Mouse (Mus musculus): ENCODE data around the gene Cldn10.

Gene Cldn10

DNA sequence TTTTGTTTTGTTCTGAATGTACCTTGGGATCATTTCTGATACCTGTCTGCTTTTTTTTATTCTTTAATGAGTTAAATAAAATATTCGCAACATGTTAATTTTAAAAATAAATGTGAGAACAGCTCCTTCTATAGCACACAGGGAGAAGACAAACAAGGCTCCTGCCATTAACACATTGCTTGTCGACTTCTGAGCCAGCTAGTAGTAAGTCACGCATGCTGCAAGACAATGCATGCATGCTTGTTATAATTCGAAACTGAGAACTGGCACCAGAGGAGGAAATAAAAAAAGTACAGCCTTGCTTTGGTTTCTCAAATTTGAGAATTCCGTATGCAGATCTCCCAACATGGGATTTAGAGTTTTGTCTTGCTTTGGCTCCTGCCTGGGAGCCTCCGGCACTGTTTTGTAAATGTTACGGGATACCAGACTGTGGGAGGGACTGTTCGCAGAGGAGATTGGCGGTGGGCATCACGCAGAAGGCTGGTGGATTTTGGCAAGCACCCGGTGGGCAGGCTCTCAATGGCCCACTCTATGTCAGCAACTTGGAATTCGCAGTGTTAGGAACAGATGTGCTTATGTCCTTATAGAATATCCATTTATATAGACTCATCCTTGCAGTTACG is 80.5 kb downstream of the Cldn10 start:
- DNase-seq = peak; percentile 42 to 44

- no peak for DNase-seq
Observed at GRCm38 (mm10) chr14:118869712-118870111, 82.0 kb downstream of the Cldn10 start.

- DNase-seq = no peak
Observed at GRCm38 (mm10) chr14:118874126-118874525, 86.4 kb downstream of the Cldn10 start.

DNA sequence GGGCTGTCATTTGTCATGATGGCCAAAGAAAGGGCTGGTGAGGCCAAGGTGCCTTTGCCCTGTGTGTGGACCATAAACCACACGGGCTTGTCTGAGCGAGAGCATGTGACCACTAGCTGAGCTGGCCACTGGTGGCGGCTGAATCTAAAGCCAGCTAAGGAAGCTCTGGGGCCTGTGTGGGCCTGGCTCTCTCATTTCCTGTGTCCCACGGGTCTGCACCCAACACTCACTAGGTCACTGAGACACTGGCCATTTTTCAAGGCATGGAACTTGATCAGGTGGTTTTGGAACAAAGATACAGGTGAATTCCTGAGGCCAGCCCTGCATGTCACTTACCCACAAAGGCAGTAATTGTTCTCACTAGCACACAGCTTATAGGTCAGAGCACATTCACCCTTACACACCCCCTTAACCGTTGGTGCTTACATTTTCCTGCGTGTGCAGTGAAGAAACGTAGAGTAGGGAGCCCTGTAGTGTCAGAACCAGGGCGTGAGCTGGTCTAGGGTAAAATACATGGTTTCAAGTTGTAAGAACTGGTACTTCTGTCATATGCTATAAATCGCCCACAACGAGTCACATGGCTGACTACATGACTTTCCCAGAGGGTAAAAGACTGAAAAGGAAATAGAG is 87.2 kb downstream of the Cldn10 start:
- no peak for DNase-seq

GRCm38 (mm10) chr14:118878346-118878910 is 90.7 kb downstream of the Cldn10 start:
- DNase-seq = no peak

DNA sequence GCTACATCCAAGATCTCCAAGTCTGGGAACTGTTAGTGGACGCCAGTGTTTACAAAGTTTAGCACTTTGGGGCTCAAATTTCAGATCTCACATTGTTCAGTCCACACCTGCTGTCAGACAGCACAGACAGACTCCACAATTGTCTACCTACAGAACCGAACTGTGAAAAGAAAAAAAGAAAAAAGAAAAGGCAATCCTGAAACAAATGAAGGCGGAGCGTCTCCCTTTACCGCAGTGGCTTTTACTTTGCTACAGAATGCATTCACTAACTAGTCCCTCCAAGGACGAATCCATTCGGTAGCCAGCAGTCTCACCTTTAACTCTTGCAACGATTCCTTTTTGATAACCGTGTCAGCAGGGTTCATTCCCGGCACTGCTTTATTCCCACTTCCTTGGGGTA is 93.0 kb downstream of the Cldn10 start:
- no peak for DNase-seq

GRCm38 (mm10) chr14:118883344-118884249 is 95.9 kb downstream of the Cldn10 start:
- DNase-seq = no peak

DNA sequence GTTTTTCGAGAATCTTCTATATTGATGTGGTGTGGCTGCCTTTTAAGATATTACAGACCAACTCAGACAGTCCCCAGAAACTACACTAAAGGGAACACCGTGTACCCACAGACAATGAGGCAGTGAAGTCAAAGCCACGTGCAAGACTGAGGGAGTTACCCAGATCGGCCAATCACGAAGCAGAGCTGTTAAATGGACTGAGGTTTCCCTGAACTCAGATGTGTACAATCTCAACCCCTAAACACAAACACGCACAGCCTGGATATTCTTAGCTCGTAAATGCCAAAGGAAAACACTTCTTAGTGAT is 96.5 kb downstream of the Cldn10 start:
- no peak for DNase-seq

- DNase-seq = no peak
Observed at GRCm38 (mm10) chr14:118890101-118890500, 102.4 kb downstream of the Cldn10 start.

DNA sequence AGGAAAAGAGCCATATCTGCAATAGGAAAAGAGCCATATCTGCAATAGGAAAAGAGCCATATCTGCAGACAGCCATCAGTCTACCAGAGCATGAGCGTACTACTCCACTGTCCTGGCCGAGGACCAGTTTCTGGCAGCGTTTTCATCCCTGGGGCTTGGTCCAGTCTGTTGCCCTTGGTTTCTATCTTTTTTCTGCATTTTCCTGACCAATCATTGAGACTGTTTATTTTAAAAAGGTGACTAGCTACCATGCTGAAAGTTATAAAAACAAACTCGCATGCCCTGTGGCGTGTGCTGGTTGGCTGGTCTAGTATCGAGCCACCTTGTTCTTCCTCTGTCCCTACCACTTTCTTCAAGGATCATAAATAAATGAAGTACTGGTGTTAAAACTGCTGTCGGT is 107.5 kb downstream of the Cldn10 start:
- peak; percentile 42 to 45 for DNase-seq

DNA sequence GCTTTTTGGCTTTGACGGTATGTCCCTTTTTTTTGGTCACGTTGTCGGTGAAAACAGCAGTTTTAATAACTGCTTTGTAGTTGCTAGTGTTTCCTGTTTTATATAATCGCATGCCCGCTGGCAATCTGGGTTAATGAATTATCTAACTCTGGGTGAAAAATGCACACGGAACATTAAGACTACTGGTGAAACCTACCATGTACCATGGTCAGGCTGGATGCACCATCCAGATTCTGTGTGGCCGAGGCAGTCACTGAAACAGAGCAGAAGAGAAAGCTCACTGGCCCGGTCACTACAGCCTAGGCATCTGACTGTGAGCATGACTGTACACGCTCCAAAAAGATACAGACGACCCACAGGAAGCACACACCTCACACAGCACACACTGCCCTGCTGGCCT is 107.9 kb downstream of the Cldn10 start:
- no peak for DNase-seq

DNA sequence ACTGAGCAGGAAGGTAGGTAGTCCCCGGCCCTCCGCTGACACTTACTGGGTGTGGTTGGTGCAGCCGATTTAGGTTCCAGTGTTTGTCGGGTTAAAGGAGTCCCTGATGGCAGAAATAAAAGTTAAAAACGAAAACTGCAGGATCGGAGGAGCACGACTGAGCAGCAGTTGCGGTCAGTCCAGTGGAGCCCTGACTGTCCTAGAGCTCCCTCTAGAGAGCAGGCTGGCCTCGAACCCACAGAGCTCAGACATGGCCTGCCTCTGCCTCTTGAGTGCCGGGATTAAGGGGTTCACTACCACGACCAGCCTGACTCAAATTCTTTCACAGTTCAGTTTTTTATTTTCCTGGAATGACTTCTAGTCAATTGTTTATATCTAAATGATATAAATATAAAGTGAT is 112.2 kb downstream of the Cldn10 start:
- no peak for DNase-seq

GRCm38 (mm10) chr14:118900911-118901310 is 113.2 kb downstream of the Cldn10 start:
- DNase-seq = no peak

- no peak for DNase-seq
Observed at GRCm38 (mm10) chr14:118903397-118903796, 115.7 kb downstream of the Cldn10 start.

- no peak for DNase-seq
Observed at GRCm38 (mm10) chr14:118903867-118904562, 116.3 kb downstream of the Cldn10 start.

DNA sequence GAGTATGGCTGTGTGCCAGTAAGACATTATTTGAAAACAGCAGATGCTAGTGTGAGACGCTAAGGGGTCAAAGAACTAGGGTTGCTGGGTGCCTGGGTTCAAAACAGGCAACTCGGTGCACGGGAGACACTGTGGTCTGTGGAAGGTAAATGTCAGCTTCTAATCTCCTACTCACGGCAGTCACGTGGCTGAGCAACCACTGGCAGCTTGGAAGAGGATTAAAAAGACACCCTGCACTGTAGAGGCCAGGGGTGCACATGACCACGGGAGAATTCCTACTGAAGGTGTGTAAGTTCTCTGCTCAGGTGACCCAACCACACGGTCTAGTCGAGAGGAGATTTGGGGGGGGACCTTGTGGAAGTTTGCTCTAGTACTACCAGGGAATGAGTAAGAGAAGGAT is 119.9 kb downstream of the Cldn10 start:
- no peak for DNase-seq

DNA sequence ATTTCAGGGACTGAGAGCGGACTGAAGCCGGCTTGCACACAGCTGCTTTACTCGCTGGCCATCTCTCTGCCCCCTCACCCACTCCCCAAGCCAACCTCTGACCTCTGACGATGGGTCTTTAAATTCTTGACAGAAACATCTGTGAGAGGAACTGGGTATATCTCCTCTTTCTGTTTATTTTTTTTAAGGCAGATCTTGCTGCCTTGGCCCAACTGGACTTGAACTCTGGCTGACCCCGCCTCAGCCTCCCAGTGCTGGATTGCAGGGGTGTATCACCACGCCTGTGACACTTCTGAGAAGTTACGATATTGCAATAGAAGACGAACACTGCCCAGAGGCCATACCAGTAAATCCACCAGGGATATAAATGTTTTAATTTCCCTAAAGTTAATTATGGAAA is 122.2 kb downstream of the Cldn10 start:
- DNase-seq = no peak

GRCm38 (mm10) chr14:118910332-118911222 is 122.9 kb downstream of the Cldn10 start:
- DNase-seq = peak; percentile 66 to 79

- no peak for DNase-seq
Observed at GRCm38 (mm10) chr14:118911521-118911920, 123.8 kb downstream of the Cldn10 start.

DNA sequence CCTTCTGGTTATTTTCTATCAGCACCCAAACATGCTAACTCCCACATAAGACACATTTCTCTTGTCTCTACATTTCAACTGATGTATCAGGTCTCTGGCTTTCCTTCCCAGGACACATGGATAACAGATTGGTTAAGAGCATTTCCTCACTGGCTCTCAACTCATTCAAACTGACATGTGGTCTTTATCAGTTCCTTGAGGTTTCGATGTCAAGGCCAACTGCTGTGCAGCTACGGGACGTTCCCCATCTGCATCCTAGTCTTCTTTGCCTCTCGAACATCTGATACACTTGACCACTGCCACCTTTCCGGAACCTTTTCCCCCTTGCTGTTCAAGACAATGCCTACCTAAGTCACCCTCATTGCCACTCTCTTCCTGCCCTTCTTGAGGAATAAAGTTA is 125.9 kb downstream of the Cldn10 start:
- DNase-seq = no peak

DNA sequence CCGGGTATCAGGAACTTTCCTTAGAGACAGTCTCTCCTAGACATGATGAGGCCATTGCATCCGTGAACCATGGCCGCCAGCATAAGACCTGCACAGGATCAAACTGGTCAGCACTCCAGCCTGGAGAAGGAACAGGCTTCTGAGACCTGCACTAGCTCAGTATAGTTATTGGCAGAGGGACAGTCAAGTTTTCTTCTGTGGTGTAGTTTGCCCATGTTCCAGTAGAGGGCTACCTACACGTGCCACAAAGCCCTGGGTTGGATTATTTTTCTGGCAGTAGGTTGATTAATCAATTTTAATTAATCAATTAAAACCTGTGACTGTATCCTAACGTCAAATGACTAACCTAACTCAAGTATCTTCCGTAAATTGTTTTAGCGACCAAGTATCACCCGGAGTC is 131.3 kb downstream of the Cldn10 start:
- peak; percentile 41 to 45 for DNase-seq

DNA sequence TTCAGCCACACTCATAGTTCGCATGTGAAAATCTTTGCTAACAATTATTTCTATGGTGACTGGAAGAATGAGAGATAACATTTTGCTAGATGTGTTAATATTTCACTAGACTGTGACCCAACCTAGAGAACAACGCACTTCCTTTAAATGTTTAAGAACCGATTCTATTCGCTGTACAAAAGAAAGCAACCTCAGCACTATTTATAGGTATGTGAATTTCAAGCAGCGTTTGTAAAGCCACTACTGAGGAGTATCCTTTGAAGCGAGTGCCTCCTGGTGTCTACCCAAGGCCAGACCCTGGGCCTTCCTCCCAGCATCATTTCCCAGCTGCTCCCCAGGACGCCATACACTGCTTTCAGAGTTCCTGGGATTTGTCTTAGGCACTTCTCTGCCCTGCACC is 132.9 kb downstream of the Cldn10 start:
- no peak for DNase-seq
